Mouse (Mus musculus) kidney, postnatal 14 days (tissue): Measurements from ENCODE around the gene Zfp61.

Experiments
- DNase-seq: peaks from one replicate; pipeline ENCODE4 v3.0.0; 2022; ENCODE audit warnings: mixed read lengths

Zfp61 gene

GRCm38 (mm10) chr7:24254633-24255474 lies 46.2 kb downstream of the Zfp61 start, which contains the start of gene Zfp108:
Zfp108 (plus strand) TSS chr7:24254794.
- peak; percentile 91 for DNase-seq

GRCm38 (mm10) chr7:24253779-24254615 lies 47.0 kb downstream of the Zfp61 start:
- DNase-seq, result no peak
